Mouse (Mus musculus): Measurements from ENCODE around the gene Sort1.

GRCm38 (mm10) chr3:108381945-108382875 lies 98.3 kb downstream of the Sort1 start:
- TF ChIP-seq CTCF (IDR thresholded peaks at IDR 0.05; ENCODE audit: borderline replicate concordance, control insufficient read depth, extremely low read depth, insufficient read depth, low read length, poor library complexity) (no peak), POLR2A (IDR thresholded peaks at IDR 0.05; ENCODE audit: control insufficient read depth, extremely low read depth, insufficient read depth, low read length, poor library complexity) (no peak)

Measured in thymus, adult 2 months (tissue).